Mouse (Mus musculus) cerebellum, adult 18-20 months (tissue): ENCODE measurements around the gene Notch3.
"Not testable (repeated sequence)": the region's sequence is repeated elsewhere in the genome, so short reads cannot be mapped to it uniquely, and the experiment has no call there.

Experiments
- DNase-seq, 2 experiments: peaks; one replicate each; pipeline ENCODE4 v3.0.0; 2021

Notch3 gene

GRCm38 (mm10) chr17:32166687-32167086 is at the start of gene Notch3:
Notch3 (minus strand) TSS chr17:32166852.
- DNase-seq = no peak

- not testable (repeated sequence) for DNase-seq
Measured at GRCm38 (mm10) chr17:32215587-32215986, 48.9 kb upstream of the Notch3 start.

GRCm38 (mm10) chr17:32211554-32211953 is 44.9 kb upstream of the Notch3 start:
- DNase-seq = not testable (repeated sequence)

GRCm38 (mm10) chr17:32209752-32210151 is 43.1 kb upstream of the Notch3 start:
- DNase-seq = peak; percentile 63 to 77

GRCm38 (mm10) chr17:32209144-32209543 is 42.5 kb upstream of the Notch3 start:
- DNase-seq = no peak

- DNase-seq = no peak
Measured at GRCm38 (mm10) chr17:32207586-32208245, 41.1 kb upstream of the Notch3 start.

GRCm38 (mm10) chr17:32205345-32205744 is 38.7 kb upstream of the Notch3 start:
- DNase-seq = no peak

- no peak for DNase-seq
Measured at GRCm38 (mm10) chr17:32202972-32203371, 36.3 kb upstream of the Notch3 start.

GRCm38 (mm10) chr17:32201086-32201485 is 34.4 kb upstream of the Notch3 start:
- DNase-seq = no peak

- DNase-seq = no peak
Measured at GRCm38 (mm10) chr17:32199796-32200195, 33.1 kb upstream of the Notch3 start.

GRCm38 (mm10) chr17:32197156-32197555 is 30.5 kb upstream of the Notch3 start:
- peak; percentile 26 to 31 for DNase-seq

GRCm38 (mm10) chr17:32195725-32196124 is 29.1 kb upstream of the Notch3 start:
- DNase-seq = no peak

GRCm38 (mm10) chr17:32193010-32193409 is 26.4 kb upstream of the Notch3 start:
- no peak for DNase-seq

GRCm38 (mm10) chr17:32189850-32190249 is 23.2 kb upstream of the Notch3 start:
- DNase-seq = no peak

GRCm38 (mm10) chr17:32188863-32189636 is 22.4 kb upstream of the Notch3 start, which contains the start of gene Ephx3:
Ephx3 (minus strand) TSS chr17:32189549.
- no peak for DNase-seq

- DNase-seq = no peak
Measured at GRCm38 (mm10) chr17:32183017-32183416, 16.4 kb upstream of the Notch3 start.

- no peak for DNase-seq
Measured at GRCm38 (mm10) chr17:32179621-32180491, 13.2 kb upstream of the Notch3 start.

GRCm38 (mm10) chr17:32176919-32177318 is 10.3 kb upstream of the Notch3 start:
- DNase-seq = no peak

GRCm38 (mm10) chr17:32173166-32173565 is 6.5 kb upstream of the Notch3 start:
- no peak for DNase-seq

GRCm38 (mm10) chr17:32172485-32172884 is 5.8 kb upstream of the Notch3 start:
- DNase-seq = no peak

- DNase-seq = no peak
Measured at GRCm38 (mm10) chr17:32169518-32170225, 3.0 kb upstream of the Notch3 start.

GRCm38 (mm10) chr17:32165803-32166595 is 653 bp downstream of the Notch3 start:
- DNase-seq = no peak
